Mouse (Mus musculus): ENCODE measurements around the gene Ccpg1.

GRCm38 (mm10) chr9:72972435-72972834, 12.8 kb upstream of the Ccpg1 start:
- TF ChIP-seq CTCF (IDR thresholded peaks at IDR 0.05; ENCODE audit: low read depth) (no peak), EP300 (optimal IDR thresholded peaks at IDR 0.05) (no peak)
